ENCODE assay signal across 12 mouse cellular contexts in the genomic region with DNA sequence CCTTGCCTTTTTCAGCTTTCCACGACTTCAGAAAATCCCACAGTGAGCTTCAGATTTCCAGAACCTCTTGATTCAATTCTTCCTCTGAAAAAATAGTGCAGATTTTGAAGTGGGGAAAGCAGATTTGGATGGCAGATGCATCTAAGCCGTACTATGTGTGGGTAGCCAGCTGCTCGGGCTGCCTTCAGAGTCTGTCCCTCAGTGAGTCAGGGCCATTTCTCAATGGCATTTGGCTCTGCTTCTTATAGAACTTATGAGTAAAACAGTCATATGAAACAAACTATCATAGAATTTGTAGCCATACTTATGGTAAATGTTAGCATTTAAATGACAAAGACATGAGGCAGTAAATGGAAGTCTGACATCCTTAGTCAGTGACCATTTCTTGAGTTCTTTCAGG.
DNase-seq lines count a peak whose midpoint lies in the region.
"Had no signal": no experiment of that assay in that cellular context is flagged by ENCODE, and none has a peak within 500 bp of the region (broad histone marks: within the 10 kb centered on the region; RNA-seq: fewer than 3 reads in every experiment).

No protein-coding gene starts in this region.

- intact Hi-C loops in left cerebral cortex, postnatal 25 days (cut with DNase I), result no loop called here

- peak; percentile 7 to 39 for DNase-seq in frontal cortex, adult 2 months (ENCODE audit: extremely low spot score in 1 of 2, low spot score in 1 of 2)
- DNase-seq in frontal cortex, postnatal 25 days (ENCODE audit: low spot score in 2 of 2), result no peak
- DNase-seq in left cerebral cortex, postnatal 25 days (ENCODE audit: low spot score in 2 of 2), result peak; percentile 5 to 63
- DNase-seq in left cerebral cortex, adult 11 months (ENCODE audit: low spot score), result no peak
- peak; percentile 11 for DNase-seq in layer of hippocampus, adult 9-10 months (ENCODE audit: low spot score)
- peak; percentile 40 for DNase-seq in telencephalon, adult 2 months (ENCODE audit: low read depth, low spot score)
- DNase-seq in gastrocnemius, postnatal 4 days (ENCODE audit: low spot score in 2 of 2), result no peak
- DNase-seq: adrenal gland, postnatal 14 days; cerebellum, adult 8-10 months; heart, adult 2 months; kidney, postnatal 36 days; lung, postnatal 36 days had no signal

Comparison
In these comparisons a context has a peak if more than half of its experiments do, and no peak if none do; other contexts are left out.
1. DNase-seq: peak in frontal cortex, adult 2 months (2 of 2), left cerebral cortex, postnatal 25 days (2 of 2), layer of hippocampus, adult 9-10 months (single experiment) and telencephalon, adult 2 months (single experiment); none in frontal cortex, postnatal 25 days (0 of 2), left cerebral cortex, adult 11 months (single experiment) and gastrocnemius, postnatal 4 days (0 of 2).